Mouse (Mus musculus): ENCODE data around the gene Casq1. TPM values are rescaled to one million over a fixed set of nuclear protein-coding genes. Genes with fewer than 3 reads are reported as not detected.
"Not testable (repeated sequence)": the region's sequence is repeated elsewhere in the genome, so short reads cannot be mapped to it uniquely, and the experiment has no call there.

The Casq1 gene
- 0.99 TPM in 1 of 2 replicates, not detected in the other for total RNA-seq (2014; rRNA removed)
- 1.3 and 2.2 TPM in 2 replicates for polyA plus RNA-seq (2015; fragmentation: Nextera tagmentation; extraction: Ambion mirVana)

DNA sequence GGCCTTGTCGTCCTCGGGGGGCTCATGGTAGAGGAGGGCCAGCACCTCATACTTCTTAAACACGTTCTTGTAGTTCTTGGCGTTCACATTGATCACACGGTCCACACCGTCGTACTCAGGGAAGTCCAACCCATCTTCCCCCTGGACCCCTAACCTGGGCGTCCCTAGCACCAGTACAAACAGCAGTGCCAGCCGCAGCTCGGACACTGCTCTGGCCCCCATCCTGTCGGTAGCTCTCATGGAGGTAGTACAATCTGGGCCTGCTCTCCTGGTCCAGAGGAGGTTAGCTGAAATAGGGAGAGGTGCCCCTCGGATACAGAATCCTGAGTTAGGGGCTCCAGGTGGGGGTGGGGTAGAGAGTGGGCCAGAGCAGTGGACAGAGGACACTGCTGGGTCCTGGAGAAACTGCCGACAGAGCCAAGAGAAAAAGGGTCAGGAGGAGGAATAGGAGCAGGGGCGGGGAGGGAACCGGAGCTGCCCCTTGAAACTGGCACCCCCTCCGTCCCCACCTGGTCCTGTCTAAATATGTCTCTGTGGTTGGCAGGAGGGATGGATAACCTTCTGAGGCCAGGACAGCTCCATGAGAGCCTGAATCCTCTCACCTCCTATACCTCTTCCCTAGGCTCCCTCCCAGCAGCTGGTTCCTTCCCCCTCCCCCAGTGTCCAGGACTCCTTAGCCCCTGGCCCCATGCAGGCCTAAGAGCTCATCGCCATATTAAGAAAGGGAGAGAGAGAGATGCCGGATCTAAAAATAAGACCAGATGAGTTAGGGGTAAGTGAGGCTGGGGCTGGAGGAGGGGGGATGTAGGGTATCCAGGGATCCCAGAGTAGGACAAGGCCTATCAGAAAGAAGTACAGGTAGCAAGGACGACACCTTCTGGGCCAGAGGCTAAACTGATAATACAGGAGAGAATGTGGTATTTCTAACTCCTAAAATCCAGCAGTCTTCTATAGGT lies at the start of gene Casq1:
Gene Casq1 (minus strand): TSS at position 418 of the 956 bp plus-strand sequence.
- peaks cover 15% of the 10 kb centered on the region for H3K4me1 ChIP-seq (ENCODE audit: insufficient read depth, low read length)
- no peak for DNase-seq (ENCODE audit: low spot score)
- H3K9ac ChIP-seq (replicated peaks; ENCODE audit: low read length, poor library complexity, severe bottlenecking), result no peak within 1 kb of the TSS
- no peak within 1 kb of the TSS for H3K4me3 ChIP-seq (ENCODE audit: low read depth, low read length)
- no peaks in the 10 kb centered on the region for H3K36me3 ChIP-seq (ENCODE audit: insufficient read depth, low read length)
- H3K4me2 ChIP-seq (ENCODE audit: low read depth, low read length, poor library complexity, severe bottlenecking), result no peak within 1 kb of the TSS
- H3K27me3 ChIP-seq (ENCODE audit: insufficient read depth, low read length), result no peaks in the 10 kb centered on the region
- no peak for TF ChIP-seq CTCF (IDR thresholded peaks at IDR 0.05)
- H3K27ac ChIP-seq (ENCODE audit: low read depth, low read length), result no peak within 1 kb of the TSS; the same call in 1 of the 2 replicates
- ATAC-seq (ENCODE audit: low FRiP score), result no peak
- H3K9me3 ChIP-seq (ENCODE audit: low read length), result no peaks in the 10 kb centered on the region
- WGBS, result 77% methylated on average over 19 of the region's 19 CpGs

DNA sequence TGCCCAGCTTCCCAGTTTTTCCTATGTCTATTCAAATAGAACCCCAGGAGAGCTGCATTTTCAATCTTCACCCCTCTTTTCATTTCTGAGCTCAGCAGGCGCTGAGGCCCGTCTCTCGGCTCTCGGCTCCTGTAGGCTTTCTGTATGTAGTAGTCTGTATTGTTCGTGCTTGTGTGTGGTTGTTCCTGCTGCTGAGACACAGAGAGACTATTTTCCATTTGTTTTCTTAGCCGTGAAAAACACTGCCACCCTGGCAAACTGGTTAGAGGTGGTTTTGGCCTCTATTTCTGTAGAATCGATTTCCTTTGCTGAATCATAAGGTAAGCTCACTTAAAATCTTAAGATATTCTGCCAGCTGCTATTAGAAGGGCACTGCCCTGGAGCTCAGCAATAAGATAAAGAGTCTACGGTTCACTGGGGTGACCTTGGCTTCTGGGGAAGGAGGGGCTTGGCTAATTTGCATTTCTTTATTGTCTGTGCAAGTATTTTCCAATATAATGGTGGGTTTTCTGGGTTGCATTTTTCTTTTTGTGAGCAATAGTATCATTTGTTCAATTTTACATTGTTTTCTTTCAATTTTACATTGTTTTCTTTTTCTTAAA lies 41.9 kb upstream of the Casq1 start, which contains the start of gene Igsf8:
Gene Igsf8 (plus strand): TSS at position 165 of the 602 bp plus-strand sequence.
- Histone ChIP-seq H3K4me2 (ENCODE audit: low read depth, low read length, poor library complexity, severe bottlenecking) (no peak within 1 kb of the TSS), H3K36me3 (ENCODE audit: insufficient read depth, low read length) (no peaks in the 10 kb centered on the region), H3K9ac (replicated peaks; ENCODE audit: low read length, poor library complexity, severe bottlenecking) (no peak within 1 kb of the TSS), H3K4me1 (ENCODE audit: insufficient read depth, low read length) (no peaks in the 10 kb centered on the region), H3K4me3 (ENCODE audit: low read depth, low read length) (no peak within 1 kb of the TSS), H3K27me3 (ENCODE audit: insufficient read depth, low read length) (no peaks in the 10 kb centered on the region), H3K9me3 (ENCODE audit: low read length) (no peaks in the 10 kb centered on the region), H3K27ac (ENCODE audit: low read depth, low read length) (peak within 1 kb of the TSS; percentile 43; the same call in 1 of the 2 replicates)
- ATAC-seq (ENCODE audit: low FRiP score), result no peak
- DNase-seq (ENCODE audit: low spot score), result no peak
- WGBS, result 14% methylated on average over 8 of the region's 8 CpGs
- no peak for TF ChIP-seq CTCF (IDR thresholded peaks at IDR 0.05)

- no peak for TF ChIP-seq CTCF (IDR thresholded peaks at IDR 0.05)
- WGBS, result 88% methylated on average over 6 of the region's 6 CpGs
- no peak for ATAC-seq (ENCODE audit: low FRiP score)
These were observed 38.6 kb upstream of the Casq1 start, which contains the start of gene Atp1a4 for GRCm38 (mm10) chr1:172258314-172258713. TSS of gene Atp1a4 (minus strand) at chr1:172258414.

DNA sequence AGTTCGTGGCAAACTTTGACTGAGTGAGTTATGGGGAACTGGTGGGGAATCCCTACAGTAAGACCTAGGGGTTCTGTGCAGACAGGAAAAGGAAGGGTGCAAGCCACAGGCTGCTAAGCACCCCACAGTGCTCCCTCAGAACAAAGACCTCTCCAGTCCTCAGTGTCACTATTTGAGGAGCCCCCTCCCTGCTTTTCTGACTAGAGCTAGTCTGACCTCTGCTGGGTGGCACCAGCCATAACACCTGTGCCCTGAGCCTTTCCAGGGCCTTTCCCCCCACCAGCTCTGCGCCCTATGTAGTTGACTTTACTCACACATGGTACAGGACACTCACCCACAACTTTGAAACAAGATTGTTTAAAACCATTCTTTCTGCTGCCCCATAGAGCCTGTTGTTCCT lies 28.0 kb upstream of the Casq1 start:
- Histone ChIP-seq H3K27ac (ENCODE audit: low read depth, low read length) (no peak overlapping the region), H3K36me3 (ENCODE audit: insufficient read depth, low read length) (no peaks in the 10 kb centered on the region), H3K9me3 (ENCODE audit: low read length) (no peaks in the 10 kb centered on the region), H3K9ac (replicated peaks; ENCODE audit: low read length, poor library complexity, severe bottlenecking) (no peak overlapping the region), H3K4me1 (ENCODE audit: insufficient read depth, low read length) (no peaks in the 10 kb centered on the region), H3K4me2 (ENCODE audit: low read depth, low read length, poor library complexity, severe bottlenecking) (no peak overlapping the region), H3K27me3 (ENCODE audit: insufficient read depth, low read length) (no peaks in the 10 kb centered on the region), H3K4me3 (ENCODE audit: low read depth, low read length) (no peak overlapping the region)
- peak; percentile 64 for TF ChIP-seq CTCF (IDR thresholded peaks at IDR 0.05)
- 39% methylated on average over 2 of the region's 2 CpGs for WGBS
- DNase-seq (ENCODE audit: low spot score) (peak; percentile 51), ATAC-seq (ENCODE audit: low FRiP score) (peak; percentile 44; the same call in 1 of the 2 replicates)

More at GRCm38 (mm10) chr1:172258314-172258713, 38.6 kb upstream of the Casq1 start, which contains the start of gene Atp1a4:
- no peak within 1 kb of the TSS for H3K4me3 ChIP-seq (ENCODE audit: low read depth, low read length)
- no peaks in the 10 kb centered on the region for H3K4me1 ChIP-seq (ENCODE audit: insufficient read depth, low read length)
- H3K36me3 ChIP-seq (ENCODE audit: insufficient read depth, low read length), result no peaks in the 10 kb centered on the region
- no peaks in the 10 kb centered on the region for H3K27me3 ChIP-seq (ENCODE audit: insufficient read depth, low read length)
- no peak for DNase-seq (ENCODE audit: low spot score)
- H3K9me3 ChIP-seq (ENCODE audit: low read length), result no peaks in the 10 kb centered on the region
- H3K27ac ChIP-seq (ENCODE audit: low read depth, low read length), result no peak within 1 kb of the TSS
- no peak within 1 kb of the TSS for H3K4me2 ChIP-seq (ENCODE audit: low read depth, low read length, poor library complexity, severe bottlenecking)
- no peak within 1 kb of the TSS for H3K9ac ChIP-seq (replicated peaks; ENCODE audit: low read length, poor library complexity, severe bottlenecking)

DNA sequence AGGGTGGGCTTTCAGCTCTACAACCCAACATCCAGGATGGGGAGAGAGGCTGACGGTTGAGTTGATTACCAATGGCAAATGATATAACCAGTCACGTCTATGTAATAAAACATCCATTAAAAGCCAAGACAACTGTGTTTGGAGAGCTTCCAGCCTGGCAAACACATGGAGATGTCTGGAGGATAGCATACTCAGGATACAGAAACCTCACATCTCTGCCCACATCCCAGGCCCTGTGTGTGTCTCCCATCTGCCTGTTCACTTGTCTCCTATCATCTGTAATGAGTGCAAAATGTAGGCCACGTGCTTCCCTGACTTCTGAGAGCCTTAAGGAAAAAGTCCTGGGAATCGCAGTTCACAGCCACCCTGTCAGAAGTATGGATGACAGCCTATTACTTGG lies 27.5 kb upstream of the Casq1 start:
- ATAC-seq (ENCODE audit: low FRiP score), result peak; percentile 32; the same call in 1 of the 2 replicates
- WGBS, result 63% methylated on average over 4 of the region's 4 CpGs
- no peaks in the 10 kb centered on the region for H3K9me3 ChIP-seq (ENCODE audit: low read length)
- H3K4me3 ChIP-seq (ENCODE audit: low read depth, low read length), result no peak overlapping the region
- no peak for TF ChIP-seq CTCF (IDR thresholded peaks at IDR 0.05)
- no peaks in the 10 kb centered on the region for H3K27me3 ChIP-seq (ENCODE audit: insufficient read depth, low read length)
- no peak for DNase-seq (ENCODE audit: low spot score)
- no peak overlapping the region for H3K4me2 ChIP-seq (ENCODE audit: low read depth, low read length, poor library complexity, severe bottlenecking)
- no peaks in the 10 kb centered on the region for H3K4me1 ChIP-seq (ENCODE audit: insufficient read depth, low read length)
- H3K36me3 ChIP-seq (ENCODE audit: insufficient read depth, low read length), result no peaks in the 10 kb centered on the region
- no peak overlapping the region for H3K27ac ChIP-seq (ENCODE audit: low read depth, low read length)
- H3K9ac ChIP-seq (replicated peaks; ENCODE audit: low read length, poor library complexity, severe bottlenecking), result no peak overlapping the region

- not testable (repeated sequence) for DNase-seq (ENCODE audit: low spot score); H3K36me3 ChIP-seq (ENCODE audit: insufficient read depth, low read length); H3K4me2 ChIP-seq (ENCODE audit: low read depth, low read length, poor library complexity, severe bottlenecking); H3K9ac ChIP-seq (replicated peaks; ENCODE audit: low read length, poor library complexity, severe bottlenecking); H3K27me3 ChIP-seq (ENCODE audit: insufficient read depth, low read length); ATAC-seq (ENCODE audit: low FRiP score); H3K9me3 ChIP-seq (ENCODE audit: low read length); H3K4me1 ChIP-seq (ENCODE audit: insufficient read depth, low read length); H3K4me3 ChIP-seq (ENCODE audit: low read depth, low read length); H3K27ac ChIP-seq (ENCODE audit: low read depth, low read length)
- 51% methylated on average over 23 of the region's 23 CpGs for WGBS
These were observed 25.0 kb upstream of the Casq1 start for GRCm38 (mm10) chr1:172244645-172245044.
